Mouse (Mus musculus) intestine, embryonic 16.5 days (tissue): Measurements from ENCODE around the gene Rrn3. TPM values are rescaled to one million over a fixed set of nuclear protein-coding genes. Genes with fewer than 3 reads are reported as not detected.

Experiments used
- ATAC-seq: fragments of 200-750 bp; cut with Nextera tagmentation; 2 replicates; pipeline ENCODE4 v1.8.0; 2017; ENCODE audit warnings: moderate TSS enrichment, moderate library complexity
- H3K27ac ChIP-seq: fragments of 300-500 bp; sonication (generic); 2 replicates; pipeline ENCODE4 v1.5.1; 2014; ENCODE audit warnings: mild to moderate bottlenecking, low read length
- H3K27me3 ChIP-seq: fragments of 300-500 bp; sonication (generic); replicated peaks from 2 replicates; pipeline ENCODE4 v1.6.1; 2014; ENCODE audit warnings: low read length, control low read depth, mixed read lengths; ENCODE audit not compliant: control insufficient read depth, insufficient read depth
- H3K36me3 ChIP-seq: fragments of 300-500 bp; sonication (generic); 2 replicates; pipeline ENCODE4 v1.6.1; 2014; ENCODE audit warnings: low read length, control low read depth; ENCODE audit not compliant: control insufficient read depth, insufficient read depth
- H3K4me1 ChIP-seq: fragments of 300-500 bp; sonication (generic); 2 replicates; pipeline ENCODE4 v1.6.1; 2014; ENCODE audit warnings: low read length, control low read depth, mixed read lengths; ENCODE audit not compliant: control insufficient read depth, insufficient read depth
- H3K4me2 ChIP-seq: fragments of 300-500 bp; sonication (generic); 2 replicates; pipeline ENCODE4 v1.6.1; 2014; ENCODE audit warnings: low read depth, low read length, control low read depth
- H3K4me3 ChIP-seq: fragments of 300-500 bp; sonication (generic); 2 replicates; pipeline ENCODE4 v1.5.1; 2014; ENCODE audit warnings: mild to moderate bottlenecking, low read length
- H3K9ac ChIP-seq: fragments of 300-500 bp; sonication (generic); 2 replicates; pipeline ENCODE4 v1.6.1; 2014; ENCODE audit warnings: low read depth, low read length
- H3K9me3 ChIP-seq: fragments of 300-500 bp; sonication (generic); 2 replicates; pipeline ENCODE4 v1.6.1; 2016; ENCODE audit warnings: low read length, control low read depth; ENCODE audit not compliant: control insufficient read depth
- WGBS: fragments of 180-500 bp; shearing (Covaris S2); extraction: QIAGEN DNeasy Blood & Tissue Kit; methylation state at CpG from one replicate; pipeline ENCODE4 v1.1.7; 2014; 5-methylcytosine and 5-hydroxymethylcytosine counted together
- polyA plus RNA-seq: library from polyadenylated mRNA; unstranded; fragments of >200 nt; fragmentation: Nextera tagmentation; extraction: Ambion mirVana; gene quantifications from 2 replicates; pipeline ENCODE4 v1.2.1, GENCODE M21; 2015

The Rrn3 gene
- polyA plus RNA-seq, 1 experiment from 2014 or later, result 46.1 TPM

- 91% methylated on average over 10 of the region's 10 CpGs for WGBS
- no peak overlapping the region for H3K27ac ChIP-seq
- no peak overlapping the region for H3K9ac ChIP-seq
- no peak for ATAC-seq
- H3K9me3 ChIP-seq, result no peaks in the 10 kb centered on the region
- no peak overlapping the region for H3K4me3 ChIP-seq
- H3K4me1 ChIP-seq, result 0 out of 2 replicates have a peak, but pooled peaks cover 2% of the 10 kb centered on the region
- peaks cover 24% of the 10 kb centered on the region for H3K36me3 ChIP-seq
- no peak overlapping the region for H3K4me2 ChIP-seq
- H3K27me3 ChIP-seq, result no peaks in the 10 kb centered on the region
These were observed 49.9 kb downstream of the Rrn3 start for GRCm38 (mm10) chr16:13830444-13830843.

- WGBS, result 84% methylated on average over 5 of the region's 5 CpGs
- H3K27ac ChIP-seq, result no peak overlapping the region
- no peak overlapping the region for H3K4me2 ChIP-seq
- H3K9me3 ChIP-seq, result no peaks in the 10 kb centered on the region
- H3K36me3 ChIP-seq, result peaks cover 31% of the 10 kb centered on the region
- H3K4me1 ChIP-seq, result no peaks in the 10 kb centered on the region
- no peak overlapping the region for H3K9ac ChIP-seq
- H3K4me3 ChIP-seq, result no peak overlapping the region
- H3K27me3 ChIP-seq, result no peaks in the 10 kb centered on the region
- ATAC-seq, result no peak
These were observed 51.1 kb downstream of the Rrn3 start for GRCm38 (mm10) chr16:13831606-13832005.

- no peaks in the 10 kb centered on the region for H3K9me3 ChIP-seq
- H3K27ac ChIP-seq, result peak overlapping the region; percentile 13; the same call in 1 of the 2 replicates
- no peaks in the 10 kb centered on the region for H3K27me3 ChIP-seq
- H3K4me2 ChIP-seq, result no peak overlapping the region
- H3K9ac ChIP-seq, result no peak overlapping the region
- H3K36me3 ChIP-seq, result peaks cover 35% of the 10 kb centered on the region
- H3K4me1 ChIP-seq, result no peaks in the 10 kb centered on the region
- 85% methylated on average over 5 of the region's 5 CpGs for whole genome bisulfite sequencing
- H3K4me3 ChIP-seq, result no peak overlapping the region
- peak; percentile 88 for ATAC-seq
These were observed 53.9 kb downstream of the Rrn3 start for GRCm38 (mm10) chr16:13834382-13834781.

GRCm38 (mm10) chr16:13840056-13840455 lies 59.5 kb downstream of the Rrn3 start:
- no peak overlapping the region for H3K4me3 ChIP-seq
- ATAC-seq, result no peak
- H3K9me3 ChIP-seq, result no peaks in the 10 kb centered on the region
- peaks cover 25% of the 10 kb centered on the region for H3K36me3 ChIP-seq
- H3K27me3 ChIP-seq, result no peaks in the 10 kb centered on the region
- 90% methylated on average over 7 of the region's 7 CpGs for WGBS
- no peak overlapping the region for H3K9ac ChIP-seq
- no peaks in the 10 kb centered on the region for H3K4me1 ChIP-seq
- H3K27ac ChIP-seq, result no peak overlapping the region
- H3K4me2 ChIP-seq, result no peak overlapping the region

GRCm38 (mm10) chr16:13840956-13841355 lies 60.4 kb downstream of the Rrn3 start:
- Histone ChIP-seq H3K9ac (no peak overlapping the region), H3K4me2 (no peak overlapping the region), H3K36me3 (peaks cover 22% of the 10 kb centered on the region), H3K9me3 (no peaks in the 10 kb centered on the region), H3K4me1 (no peaks in the 10 kb centered on the region), H3K27me3 (no peaks in the 10 kb centered on the region), H3K27ac (no peak overlapping the region), H3K4me3 (no peak overlapping the region)
- 94% methylated on average over 3 of the region's 3 CpGs for WGBS
- ATAC-seq, result no peak

- no peak overlapping the region for H3K4me3 ChIP-seq
- no peak overlapping the region for H3K27ac ChIP-seq
- H3K9me3 ChIP-seq, result no peaks in the 10 kb centered on the region
- H3K9ac ChIP-seq, result no peak overlapping the region
- no peak for ATAC-seq
- 94% methylated on average over 5 of the region's 5 CpGs for WGBS
- H3K36me3 ChIP-seq, result peaks cover 12% of the 10 kb centered on the region
- no peaks in the 10 kb centered on the region for H3K4me1 ChIP-seq
- no peaks in the 10 kb centered on the region for H3K27me3 ChIP-seq
- H3K4me2 ChIP-seq, result no peak overlapping the region
These were observed 64.5 kb downstream of the Rrn3 start for GRCm38 (mm10) chr16:13845031-13845430.

GRCm38 (mm10) chr16:13846675-13847074 lies 66.2 kb downstream of the Rrn3 start:
- peaks cover 12% of the 10 kb centered on the region; the same call in 1 of the 2 replicates for H3K36me3 ChIP-seq
- no peaks in the 10 kb centered on the region for H3K4me1 ChIP-seq
- H3K27ac ChIP-seq, result no peak overlapping the region
- no peaks in the 10 kb centered on the region for H3K27me3 ChIP-seq
- no peak overlapping the region for H3K9ac ChIP-seq
- no peak overlapping the region for H3K4me3 ChIP-seq
- H3K4me2 ChIP-seq, result no peak overlapping the region
- ATAC-seq, result no peak
- WGBS, result 100% methylated on average over 1 of the region's 1 CpGs
- no peaks in the 10 kb centered on the region for H3K9me3 ChIP-seq

- H3K9me3 ChIP-seq, result no peaks in the 10 kb centered on the region
- H3K27me3 ChIP-seq, result no peaks in the 10 kb centered on the region
- ATAC-seq, result no peak
- H3K9ac ChIP-seq, result no peak overlapping the region
- H3K4me3 ChIP-seq, result no peak overlapping the region
- H3K27ac ChIP-seq, result no peak overlapping the region
- peaks cover 11% of the 10 kb centered on the region for H3K36me3 ChIP-seq
- 72% methylated on average over 2 of the region's 2 CpGs for WGBS
- no peak overlapping the region for H3K4me2 ChIP-seq
- H3K4me1 ChIP-seq, result no peaks in the 10 kb centered on the region
These were observed 67.8 kb downstream of the Rrn3 start for GRCm38 (mm10) chr16:13848310-13848709.

GRCm38 (mm10) chr16:13851446-13851845 lies 70.9 kb downstream of the Rrn3 start:
- Histone ChIP-seq H3K4me1 (no peaks in the 10 kb centered on the region), H3K9me3 (no peaks in the 10 kb centered on the region), H3K36me3 (peaks cover 4% of the 10 kb centered on the region; the same call in 1 of the 2 replicates), H3K9ac (no peak overlapping the region), H3K4me3 (no peak overlapping the region), H3K27me3 (no peaks in the 10 kb centered on the region), H3K27ac (no peak overlapping the region), H3K4me2 (no peak overlapping the region)
- ATAC-seq, result no peak
- 95% methylated on average over 4 of the region's 4 CpGs for WGBS

- Histone ChIP-seq H3K4me2 (no peak overlapping the region), H3K27me3 (no peaks in the 10 kb centered on the region), H3K4me3 (no peak overlapping the region), H3K36me3 (peaks cover 6% of the 10 kb centered on the region; the same call in 1 of the 2 replicates), H3K9ac (no peak overlapping the region), H3K4me1 (no peaks in the 10 kb centered on the region), H3K27ac (no peak overlapping the region), H3K9me3 (no peaks in the 10 kb centered on the region)
- WGBS, result 90% methylated on average over 4 of the region's 4 CpGs
- ATAC-seq, result no peak
These were observed 73.4 kb downstream of the Rrn3 start for GRCm38 (mm10) chr16:13853886-13854285.
